Mouse (Mus musculus): ENCODE measurements around the gene Dbndd2.
A peak's percentile ranks its signal among the peaks of the same experiment; 100 is the strongest.

The Dbndd2 gene

DNA sequence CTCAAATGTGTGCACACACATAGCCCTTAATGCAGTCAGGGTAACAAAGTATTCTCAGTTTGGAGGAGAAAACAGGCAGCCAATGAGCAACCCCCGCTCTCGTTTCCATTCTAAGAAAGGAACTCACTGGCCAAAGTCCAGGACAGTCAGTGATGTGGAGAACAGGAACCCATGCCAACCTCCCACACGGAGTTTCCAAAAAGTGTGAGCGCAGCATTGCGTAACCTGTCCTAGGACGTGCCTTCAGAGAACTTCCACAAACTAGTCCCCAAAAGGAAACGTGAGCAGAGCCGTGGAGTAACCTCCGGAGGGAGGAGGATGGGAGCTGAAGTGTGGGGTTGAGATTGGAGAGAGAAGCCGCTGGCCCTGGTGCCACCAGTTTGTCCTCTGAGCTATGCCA is 31.1 kb upstream of the Dbndd2 start:
- peak; percentile 89 to 93 for DNase-seq

DNA sequence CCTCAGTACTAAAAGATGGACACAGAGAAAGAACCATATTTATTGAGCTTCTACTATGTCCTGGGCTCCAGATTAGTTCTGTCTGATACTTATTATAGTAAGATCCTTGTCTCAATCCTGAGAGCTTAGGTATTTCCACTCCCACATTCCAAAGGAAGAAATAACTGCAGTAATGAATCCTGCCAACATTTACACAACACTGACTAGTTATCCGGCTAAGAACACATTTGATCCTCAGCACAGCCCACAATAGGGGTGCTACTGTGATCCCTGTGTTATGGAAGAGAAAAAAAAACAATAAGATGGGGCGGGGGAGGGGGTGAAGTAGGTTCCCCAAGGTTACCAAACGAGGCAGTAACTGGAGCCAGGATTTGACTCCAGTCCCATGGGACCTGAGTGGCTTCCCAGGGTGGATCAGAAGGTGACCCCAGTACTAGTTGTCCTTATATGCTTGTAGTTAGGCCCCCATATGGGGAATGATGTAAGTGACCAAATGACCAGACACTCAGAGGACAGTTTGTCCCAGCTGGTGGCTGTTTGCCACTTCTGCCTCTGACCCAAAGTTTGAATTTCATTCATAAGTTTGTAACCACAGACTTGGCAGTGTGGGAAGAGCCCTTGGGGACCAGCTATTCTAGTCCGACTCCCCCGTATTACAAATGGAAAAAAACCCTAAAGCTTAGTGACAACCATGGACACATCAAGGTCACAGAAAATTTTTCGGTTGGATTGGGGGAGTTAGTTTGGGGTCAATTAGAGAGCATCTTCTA is 30.3 kb upstream of the Dbndd2 start:
- peak in 1 of 2 experiments; percentile 48 for DNase-seq

DNA sequence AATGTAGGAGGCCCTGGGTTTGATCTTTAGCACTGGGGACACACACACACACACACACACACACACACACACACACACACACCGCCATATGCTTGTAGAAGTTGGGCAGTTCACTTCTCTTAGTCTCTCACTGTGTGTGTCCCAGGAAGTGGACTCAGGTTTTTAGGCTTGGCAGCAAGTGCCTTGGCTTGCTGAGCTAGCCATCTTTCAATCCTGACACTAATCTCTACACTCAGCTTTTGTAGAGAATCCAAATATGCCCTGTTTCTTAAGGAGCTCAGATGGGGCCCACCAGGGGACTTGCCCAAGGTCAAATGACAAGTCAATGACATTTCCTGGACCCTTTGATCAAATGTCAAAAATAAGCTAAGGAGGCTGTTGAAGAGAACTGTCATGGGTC is 29.5 kb upstream of the Dbndd2 start:
- DNase-seq: no peak

DNA sequence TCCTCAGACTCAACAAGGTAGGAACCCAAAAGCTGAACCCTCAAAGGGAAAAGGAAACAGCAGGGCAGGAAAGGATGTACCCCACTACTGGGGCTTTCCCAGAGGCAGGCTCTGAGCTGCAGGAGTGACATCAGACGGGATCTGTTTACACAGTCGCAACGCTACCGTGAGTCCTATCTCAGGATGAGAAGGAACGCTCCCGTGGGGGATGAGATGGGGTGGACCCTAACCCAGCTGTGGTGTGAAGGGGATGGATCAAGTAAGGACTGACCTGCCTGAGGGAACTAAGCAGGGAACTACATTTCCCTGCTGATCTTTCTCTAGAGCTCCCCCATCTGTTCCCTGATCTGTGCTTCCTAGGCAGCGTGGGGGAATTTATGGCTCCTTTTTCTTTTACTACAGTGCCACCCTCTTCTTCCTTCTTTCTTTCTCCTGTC is 29.0 kb upstream of the Dbndd2 start, which contains the start of gene Sys1:
TSS of gene Sys1 (plus strand) at position 101 of the 437 bp plus-strand sequence.
- DNase-seq: no peak

DNA sequence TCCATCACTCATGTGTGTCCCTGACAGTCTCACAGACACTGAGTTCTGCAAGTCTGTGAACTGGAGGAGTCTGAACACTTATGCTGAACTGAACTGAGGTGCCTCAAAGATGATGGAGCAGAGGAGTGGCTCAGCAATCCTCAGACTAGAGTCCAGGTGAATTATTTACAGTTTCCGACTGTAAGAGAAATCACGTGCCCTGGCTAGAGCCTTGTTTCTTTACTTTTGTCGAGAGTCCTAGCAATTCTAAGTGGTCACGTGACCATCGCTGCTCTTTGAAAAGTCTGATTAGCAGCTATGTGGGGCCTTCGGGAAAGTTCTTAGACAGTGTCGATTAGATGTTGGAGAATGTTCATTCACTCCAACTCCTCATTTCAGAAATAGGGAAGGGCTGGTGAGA is 28.0 kb upstream of the Dbndd2 start:
- DNase-seq: peak; percentile 80 to 89

DNA sequence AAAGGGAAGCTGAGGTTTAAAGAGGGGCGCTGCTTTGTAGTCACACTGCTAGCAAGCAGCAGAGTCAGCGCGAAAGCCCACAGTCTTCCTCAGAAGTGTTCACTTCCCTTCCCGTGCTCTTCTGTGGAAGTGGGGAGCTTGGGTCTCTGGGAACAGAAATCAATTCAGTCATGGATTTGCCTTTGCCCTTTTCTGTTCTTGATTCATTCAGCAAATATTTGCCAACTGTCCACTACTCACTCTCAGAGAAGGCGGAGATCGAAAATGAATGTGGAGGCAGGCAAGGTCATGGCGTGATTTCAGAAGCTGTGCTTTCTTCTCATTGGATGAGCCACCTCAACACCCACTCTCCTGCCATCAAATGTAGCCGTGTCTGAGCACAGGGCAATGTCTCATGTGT is 27.4 kb upstream of the Dbndd2 start:
- peak; percentile 60 to 74 for DNase-seq

DNA sequence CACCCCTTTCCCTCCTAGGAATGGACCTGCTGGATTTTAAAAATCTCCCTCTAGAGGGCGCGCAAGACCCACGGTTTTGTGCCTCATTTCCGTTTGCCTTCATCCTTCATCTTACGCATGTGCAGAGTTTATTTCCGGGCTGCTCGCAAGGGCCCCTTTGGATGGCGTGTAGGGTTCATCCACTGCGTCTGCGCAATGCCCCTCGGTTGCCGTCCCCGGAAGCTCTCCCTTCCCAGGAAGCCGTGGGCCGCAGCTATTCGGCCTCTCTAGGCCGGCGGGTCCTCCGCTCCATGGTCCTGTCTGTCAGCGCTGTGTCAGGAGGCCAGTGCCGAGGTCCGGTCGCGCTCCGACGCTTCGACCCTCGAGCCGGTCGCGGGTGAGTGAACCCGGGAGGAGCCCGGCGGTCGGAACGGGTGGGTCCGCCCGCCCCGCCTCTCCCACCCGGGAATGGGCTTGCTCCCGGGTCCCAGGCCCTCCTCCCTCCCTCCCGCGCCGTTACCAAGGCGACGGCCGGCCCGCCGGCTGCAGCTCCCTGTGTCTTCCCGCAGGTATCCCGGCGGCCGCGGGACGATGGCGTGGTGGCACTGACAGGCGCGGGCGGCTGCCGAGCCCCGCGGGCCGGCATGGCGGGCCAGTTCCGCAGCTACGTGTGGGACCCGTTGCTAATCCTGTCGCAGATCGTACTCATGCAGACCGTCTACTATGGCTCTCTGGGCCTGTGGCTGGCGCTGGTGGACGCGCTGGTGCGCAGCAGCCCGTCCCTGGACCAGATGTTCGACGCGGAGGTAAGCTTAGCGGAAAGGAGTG is 25.0 kb upstream of the Dbndd2 start, which contains the start of gene Gm20458:
TSS of gene Gm20458 (plus strand) at position 223 of the 807 bp plus-strand sequence.
- peak; percentile 98 for DNase-seq

DNA sequence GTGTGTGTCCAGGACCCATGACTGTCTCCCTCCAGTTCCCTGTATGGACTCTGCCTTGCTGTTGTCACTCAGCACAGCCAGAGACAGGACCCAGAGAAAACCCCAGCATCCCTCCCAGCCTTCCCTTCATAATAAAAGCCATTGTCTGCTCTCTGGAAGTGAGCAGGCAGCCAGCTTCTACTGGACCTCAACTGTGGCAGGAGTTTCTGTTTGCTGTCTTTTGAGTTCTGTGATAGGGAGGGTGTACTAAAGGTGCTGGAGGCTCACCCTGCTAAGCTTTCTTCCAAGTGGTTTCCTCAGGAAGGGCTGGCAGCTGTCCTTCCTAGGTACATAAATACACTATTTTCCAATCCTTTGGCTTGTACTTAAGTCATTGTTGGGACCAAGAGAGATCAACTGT is 20.7 kb upstream of the Dbndd2 start:
- no peak for DNase-seq

DNA sequence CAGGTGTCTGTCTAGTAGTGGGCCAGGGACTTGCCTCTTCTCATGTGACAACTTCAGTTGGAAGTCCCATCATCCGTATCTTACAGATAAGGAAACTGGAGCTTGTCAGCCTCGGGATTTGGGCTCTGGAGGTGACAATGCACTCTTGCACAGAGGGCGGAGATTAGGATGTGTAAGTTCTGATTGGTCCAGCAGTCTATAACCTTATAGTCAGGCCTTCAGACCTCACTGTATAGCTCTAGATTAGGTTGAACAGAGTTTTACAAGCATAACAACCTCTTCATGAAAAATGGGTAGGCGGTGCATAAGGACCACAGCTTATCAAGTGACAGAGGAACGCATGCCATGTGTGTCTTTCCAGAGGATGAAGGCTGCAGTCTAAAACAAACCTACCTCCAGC is 19.1 kb upstream of the Dbndd2 start:
- DNase-seq: no peak

DNA sequence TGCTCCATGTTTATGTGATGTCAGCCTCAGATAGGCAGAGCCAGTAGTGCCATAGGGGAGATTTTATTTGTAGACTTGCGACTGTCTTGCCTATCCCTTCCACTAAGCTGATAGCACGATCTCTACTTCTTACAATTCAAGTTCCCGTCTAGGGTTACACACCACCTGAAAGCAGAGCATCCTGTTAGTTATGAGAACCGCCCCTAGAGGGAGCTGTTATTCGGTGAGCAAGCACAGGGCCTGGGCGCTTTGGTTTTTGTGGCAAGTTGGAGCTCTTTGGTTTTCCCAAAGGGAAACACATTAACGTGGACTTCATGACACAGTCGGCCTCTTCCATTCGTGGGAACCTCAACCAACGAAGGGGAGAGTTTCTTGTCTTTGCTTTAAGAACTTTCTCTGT is 15.7 kb upstream of the Dbndd2 start:
- peak; percentile 54 to 80 for DNase-seq

DNA sequence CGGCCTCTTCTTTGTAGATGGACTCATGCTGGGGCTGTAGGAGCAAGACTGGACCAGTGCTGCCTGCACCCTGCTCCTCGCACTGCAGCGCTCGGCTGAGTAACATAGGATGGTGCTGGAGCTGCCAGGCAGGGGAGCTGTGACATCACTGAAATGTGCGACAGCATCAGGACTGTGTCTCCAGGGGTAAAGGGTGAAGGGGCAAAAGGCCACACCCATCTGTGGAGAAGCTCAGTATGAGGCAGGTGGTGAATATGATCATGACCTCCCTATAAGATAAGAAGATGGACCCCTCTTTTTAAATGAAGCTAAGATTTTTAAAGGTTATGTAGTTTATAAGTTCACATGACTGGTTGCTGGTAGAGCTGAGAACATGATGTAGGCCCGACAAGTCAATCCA is 12.3 kb upstream of the Dbndd2 start, which contains the start of gene Trp53tg5:
TSS of gene Trp53tg5 (minus strand) at position 101 of the 400 bp plus-strand sequence.
- DNase-seq: no peak

DNA sequence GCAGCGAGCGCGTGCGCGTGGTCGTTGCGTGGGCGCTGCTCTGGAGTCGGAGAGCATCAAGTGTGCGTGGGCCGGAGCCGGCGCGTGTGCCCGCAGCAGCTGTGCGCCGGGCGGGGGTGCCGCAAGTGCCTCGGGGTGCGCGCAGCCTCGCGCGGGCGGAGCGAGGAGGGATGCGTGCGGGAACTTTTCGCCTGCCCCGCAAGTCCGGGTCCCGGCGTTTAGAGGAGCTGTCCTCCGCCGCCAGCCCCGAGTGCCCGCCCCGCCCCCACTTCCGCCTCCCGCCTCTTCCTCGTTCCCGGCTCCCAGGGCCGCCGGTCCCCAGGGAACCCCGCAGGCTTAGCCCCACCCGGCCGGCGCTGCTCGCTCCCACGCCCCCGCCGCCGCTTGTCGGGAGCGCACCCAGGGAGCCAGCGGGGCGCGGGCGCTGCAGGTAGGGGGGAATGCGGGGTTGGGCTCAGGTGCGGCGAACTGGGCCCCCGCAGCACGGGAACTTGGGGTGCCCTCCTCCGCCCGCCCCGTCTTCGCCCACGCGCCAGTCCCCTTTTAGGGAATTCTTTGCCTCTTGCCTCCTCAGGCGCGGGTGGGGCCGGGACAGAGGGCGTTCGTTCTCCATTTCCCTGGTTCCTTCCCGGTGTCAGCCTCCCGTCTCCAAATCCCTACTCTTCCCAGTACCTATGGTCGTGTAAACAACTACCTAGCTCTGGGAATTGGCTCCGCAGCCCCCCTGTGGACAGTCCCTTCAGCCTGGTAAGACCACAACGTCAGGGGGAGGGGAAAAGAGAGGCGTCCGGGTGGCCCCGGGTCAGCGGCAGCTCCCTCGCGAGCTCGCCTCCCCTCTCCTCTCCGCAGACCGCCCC is 580 bp downstream of the Dbndd2 start:
- peak; percentile 70 to 78 for DNase-seq

DNA sequence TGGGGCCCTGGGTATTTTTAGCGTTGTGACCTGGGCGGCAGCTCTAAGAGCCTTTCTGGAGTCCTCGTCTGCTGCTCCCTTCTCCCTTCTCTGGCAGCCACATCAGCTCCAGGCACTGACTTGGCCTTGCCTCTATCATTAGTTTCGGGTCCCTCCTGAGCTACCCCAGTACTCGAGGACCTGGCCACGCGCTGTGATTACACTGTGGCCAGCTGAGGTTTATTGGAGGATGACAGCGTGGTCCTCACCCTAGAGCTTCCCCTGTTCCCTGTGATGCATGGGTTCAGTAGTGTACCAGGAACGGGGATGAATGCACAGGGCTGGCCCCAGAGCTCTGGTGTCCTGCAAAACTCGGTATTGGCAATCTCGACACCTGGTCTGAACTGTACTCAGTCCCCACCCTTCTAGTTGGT is 1.2 kb downstream of the Dbndd2 start:
- DNase-seq: no peak

DNA sequence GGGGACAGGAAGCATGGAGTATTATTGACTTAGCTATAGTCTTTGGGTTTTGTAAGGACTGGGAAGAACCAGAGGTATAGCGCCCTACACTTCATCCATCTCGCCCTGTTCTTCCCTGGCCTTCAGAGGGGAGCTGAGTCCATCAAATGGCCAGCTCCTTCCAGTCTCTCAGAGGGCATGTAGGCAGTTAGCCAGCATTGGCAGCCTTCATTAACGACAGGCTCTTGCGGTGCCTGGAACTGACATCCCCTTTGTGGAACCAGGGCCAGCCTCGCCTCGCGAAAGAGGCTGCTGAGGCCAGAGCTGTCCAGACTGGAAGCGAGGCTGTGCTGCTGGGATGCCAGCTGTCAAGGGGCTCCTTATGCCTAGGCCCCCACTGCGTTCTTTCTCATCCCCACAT is 1.9 kb downstream of the Dbndd2 start:
- DNase-seq: no peak

DNA sequence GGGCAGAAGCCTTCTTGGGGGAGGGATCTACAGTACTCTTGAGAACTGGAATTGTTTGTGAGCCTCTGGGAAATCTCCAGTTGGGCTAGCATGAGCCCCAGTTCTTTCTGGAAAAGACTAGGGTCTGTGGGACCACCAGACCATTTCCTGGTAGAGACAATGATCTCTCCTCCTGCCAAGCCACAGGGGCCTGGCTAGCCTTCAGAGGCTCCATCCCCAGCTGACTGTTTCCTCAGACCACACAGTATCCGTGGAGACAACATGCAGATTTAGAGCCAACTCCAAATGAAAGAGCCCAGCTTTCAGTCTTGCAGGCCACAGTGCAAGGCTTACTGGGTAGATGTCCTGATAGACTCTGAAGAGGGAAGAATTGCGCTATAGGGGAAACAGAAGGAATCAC is 8.2 kb downstream of the Dbndd2 start:
- no peak for DNase-seq

DNA sequence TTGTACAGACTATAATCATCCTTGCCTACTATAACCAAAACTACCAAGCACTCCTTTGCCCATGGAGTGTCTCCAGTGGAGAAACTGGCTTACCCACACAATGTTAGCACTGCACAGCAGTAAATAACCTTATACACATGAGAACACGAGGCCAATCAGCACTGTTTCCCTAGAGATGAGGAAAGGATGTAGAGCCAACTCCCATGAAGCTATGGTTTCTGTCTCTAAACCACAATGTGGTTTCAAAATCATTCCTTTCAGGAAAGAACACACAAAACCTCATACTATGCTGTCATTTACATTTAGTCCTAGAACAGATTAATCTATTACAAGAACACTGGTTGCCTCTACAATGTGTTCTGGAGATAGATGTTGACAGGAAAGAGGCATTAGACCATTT is 10.4 kb downstream of the Dbndd2 start:
- DNase-seq: no peak

DNA sequence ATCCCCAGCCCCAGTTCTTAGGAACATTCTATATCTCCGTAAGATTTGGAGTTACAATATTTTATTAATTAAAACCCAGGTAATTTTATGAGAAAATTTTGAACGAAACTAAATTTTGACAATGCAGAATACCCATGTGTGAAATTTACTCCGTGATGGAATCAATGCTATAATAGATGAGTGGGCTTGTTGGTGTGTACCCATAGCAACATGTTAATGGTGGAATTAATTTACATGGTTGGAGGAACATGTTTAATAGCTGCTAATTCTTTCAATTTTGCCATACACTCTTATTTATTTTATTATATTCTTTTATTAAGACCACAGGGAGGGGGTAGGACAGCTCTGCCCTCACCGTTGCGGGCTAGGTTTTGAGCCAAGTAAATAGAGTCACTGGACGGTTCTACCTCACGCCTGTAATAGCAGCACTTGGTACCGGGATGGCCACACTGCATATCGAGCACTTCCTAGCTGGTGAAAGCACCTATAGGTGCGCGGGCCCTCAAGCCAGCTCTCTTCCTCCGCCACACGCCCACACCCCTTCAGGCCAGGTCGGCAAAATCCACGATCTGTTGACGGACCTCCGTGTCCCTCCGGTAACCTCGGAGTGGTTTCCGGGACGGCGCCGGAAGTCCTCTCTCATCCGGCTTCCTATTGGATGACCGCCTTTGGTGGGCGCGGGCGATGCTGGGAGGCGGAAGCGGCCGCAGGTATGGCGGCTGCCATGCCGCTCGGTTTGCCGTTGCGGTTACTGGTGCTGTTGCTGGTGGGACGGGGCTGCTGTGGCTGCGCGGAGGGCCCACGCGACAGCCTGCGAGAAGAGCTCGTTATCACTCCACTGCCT is 11.2 kb downstream of the Dbndd2 start, which contains the start of gene Pigt:
TSS of gene Pigt (plus strand) at position 674 of the 844 bp plus-strand sequence.
- peak; percentile 88 to 91 for DNase-seq

DNA sequence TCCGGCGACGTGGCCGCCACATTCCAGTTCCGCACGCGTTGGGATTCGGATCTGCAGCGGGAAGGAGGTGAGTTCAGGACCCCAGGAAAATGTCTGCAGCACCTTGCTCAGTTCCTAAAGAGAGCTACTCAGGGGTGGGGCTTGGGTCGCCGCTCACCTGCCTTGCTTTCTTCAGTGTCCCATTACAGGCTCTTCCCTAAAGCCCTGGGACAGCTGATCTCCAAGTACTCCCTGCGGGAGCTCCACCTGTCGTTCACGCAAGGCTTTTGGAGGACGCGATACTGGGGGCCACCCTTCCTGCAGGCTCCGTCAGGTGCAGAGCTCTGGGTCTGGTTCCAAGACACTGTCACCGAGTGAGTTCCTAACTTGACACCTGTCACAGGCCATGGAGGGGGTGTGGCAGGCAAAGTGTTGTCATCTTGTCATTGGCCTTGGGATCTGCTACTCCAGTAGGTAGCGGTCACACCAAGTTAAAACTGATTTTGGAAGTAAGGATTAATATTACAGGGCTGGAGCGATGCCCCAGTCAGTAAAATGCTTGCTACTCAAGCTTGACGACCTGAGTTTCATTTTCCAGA is 11.9 kb downstream of the Dbndd2 start:
- DNase-seq: no peak

DNA sequence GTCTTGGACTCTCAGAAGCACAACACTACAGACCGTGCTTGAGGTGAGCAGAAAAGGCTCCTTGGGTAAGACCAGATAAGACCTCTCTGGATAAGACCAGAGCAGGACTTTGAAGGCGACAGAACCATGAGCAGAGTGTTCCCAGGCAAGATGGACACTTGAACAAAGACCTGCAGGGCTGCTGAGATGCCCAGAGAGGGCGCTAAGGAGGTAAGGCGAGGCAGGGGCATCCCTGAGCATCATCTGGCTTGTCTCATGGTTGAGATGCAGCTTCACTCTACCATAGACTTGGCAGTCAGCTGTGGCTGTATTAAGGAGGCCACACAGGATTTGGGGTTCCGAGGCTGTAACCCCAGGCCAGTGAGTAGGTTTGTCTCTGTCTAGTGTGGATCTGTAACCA is 13.4 kb downstream of the Dbndd2 start:
- no peak for DNase-seq

DNA sequence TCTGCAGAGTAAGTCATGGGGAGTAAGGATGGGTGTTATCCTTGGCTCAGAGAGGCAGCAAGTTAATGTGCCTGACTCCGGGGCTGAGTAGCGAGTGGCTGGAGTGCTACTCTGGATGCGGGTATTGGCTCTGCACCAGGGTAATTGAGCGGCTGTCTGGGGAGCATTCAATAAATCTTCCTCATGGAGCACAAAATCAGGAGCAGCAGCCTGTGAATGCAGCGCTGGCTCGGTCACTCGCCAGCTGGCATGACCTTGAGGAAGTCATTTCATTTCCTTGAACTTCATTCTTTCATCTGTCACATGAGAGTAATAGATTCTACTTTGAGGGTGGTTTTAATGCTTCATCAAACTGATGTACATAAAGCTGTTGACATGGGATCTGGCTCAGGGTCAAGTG is 14.6 kb downstream of the Dbndd2 start:
- DNase-seq: no peak

DNA sequence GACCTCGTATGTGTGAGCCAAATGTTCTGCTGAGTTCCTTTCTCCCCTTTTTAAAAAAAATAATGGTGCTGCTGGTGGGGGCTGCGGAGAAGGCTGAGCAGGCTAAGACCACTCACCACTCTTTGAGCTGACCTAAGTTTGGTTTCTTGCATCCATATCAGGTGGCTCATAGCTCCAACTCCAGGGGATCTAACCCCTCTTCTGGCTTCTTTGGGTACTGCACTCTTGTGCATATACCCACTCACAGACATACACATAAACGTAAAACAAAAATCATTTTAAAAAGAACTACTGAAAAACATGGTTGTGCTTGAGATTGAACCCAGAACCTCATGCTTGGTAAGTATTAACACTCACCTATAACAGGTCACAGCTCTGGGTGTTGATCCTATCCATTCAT is 19.0 kb downstream of the Dbndd2 start:
- DNase-seq: no peak

Data from lung, adult 18-20 months (tissue).